Mouse (Mus musculus): ENCODE measurements at regions not wholly inside any gene's neighbourhood (a gene's known extent, or its start where the extent isn't known, plus 50 kb on each side); places are given as distances from the start of the nearest gene placed in this dataset.

GRCm38 (mm10) chr8:76038526-76038925 is 590.0 kb downstream of the Iqcm start:
- DNase-seq = no peak

GRCm38 (mm10) chr8:76052003-76052402 is 603.5 kb downstream of the Iqcm start:
- no peak for DNase-seq

GRCm38 (mm10) chr8:76067721-76068120 is 619.2 kb downstream of the Iqcm start:
- DNase-seq = peak; percentile 11

GRCm38 (mm10) chr8:76072671-76073351 is 624.3 kb downstream of the Iqcm start:
- no peak for DNase-seq

GRCm38 (mm10) chr8:76120587-76121145 is 672.2 kb downstream of the Iqcm start:
- no peak for DNase-seq

- peak; percentile 59 for DNase-seq
Observed at GRCm38 (mm10) chr8:76127486-76127885, 679.0 kb downstream of the Iqcm start.

- DNase-seq = no peak
Observed at GRCm38 (mm10) chr8:76137219-76137618, 688.7 kb downstream of the Iqcm start.

- DNase-seq = no peak
Observed at GRCm38 (mm10) chr8:76148681-76149080, 700.2 kb downstream of the Iqcm start.

GRCm38 (mm10) chr8:76182520-76182919 is 716.7 kb upstream of the Nr3c2 start:
- no peak for DNase-seq

- no peak for DNase-seq
Observed at GRCm38 (mm10) chr8:76183836-76184235, 715.4 kb upstream of the Nr3c2 start.

- DNase-seq = no peak
Observed at GRCm38 (mm10) chr8:76187293-76187692, 711.9 kb upstream of the Nr3c2 start.

- no peak for DNase-seq
Observed at GRCm38 (mm10) chr8:76211891-76212290, 687.4 kb upstream of the Nr3c2 start.

- DNase-seq = no peak
Observed at GRCm38 (mm10) chr8:76217819-76218580, 681.2 kb upstream of the Nr3c2 start.

GRCm38 (mm10) chr8:76230847-76231246 is 668.4 kb upstream of the Nr3c2 start:
- DNase-seq = no peak

- DNase-seq = no peak
Observed at GRCm38 (mm10) chr8:76249194-76249593, 650.0 kb upstream of the Nr3c2 start.

- DNase-seq = no peak
Observed at GRCm38 (mm10) chr8:76252161-76253010, 646.9 kb upstream of the Nr3c2 start.

Measured in adrenal gland, postnatal 10 days (tissue).